Mouse (Mus musculus) small intestine, adult 2 months (tissue): ENCODE data around the gene Tmsb15a.

Source experiments
- CTCF ChIP-seq: fragments of 200-500 bp; IDR thresholded peaks from 2 replicates; pipeline ENCODE4 v1.5.1; 2012; ENCODE audit warnings: low read depth, mild to moderate bottlenecking, control low read depth, inconsistent platforms, low read length, moderate library complexity, mixed read lengths; ENCODE audit not compliant: insufficient replicate concordance, insufficient read length; ENCODE audit errors: extremely low read depth
- POLR2A ChIP-seq: fragments of 200-500 bp; IDR thresholded peaks from 2 replicates; pipeline ENCODE4 v1.6.1; 2012; ENCODE audit warnings: low read depth, mild to moderate bottlenecking, control low read depth, inconsistent platforms, low read length, moderate library complexity

DNA sequence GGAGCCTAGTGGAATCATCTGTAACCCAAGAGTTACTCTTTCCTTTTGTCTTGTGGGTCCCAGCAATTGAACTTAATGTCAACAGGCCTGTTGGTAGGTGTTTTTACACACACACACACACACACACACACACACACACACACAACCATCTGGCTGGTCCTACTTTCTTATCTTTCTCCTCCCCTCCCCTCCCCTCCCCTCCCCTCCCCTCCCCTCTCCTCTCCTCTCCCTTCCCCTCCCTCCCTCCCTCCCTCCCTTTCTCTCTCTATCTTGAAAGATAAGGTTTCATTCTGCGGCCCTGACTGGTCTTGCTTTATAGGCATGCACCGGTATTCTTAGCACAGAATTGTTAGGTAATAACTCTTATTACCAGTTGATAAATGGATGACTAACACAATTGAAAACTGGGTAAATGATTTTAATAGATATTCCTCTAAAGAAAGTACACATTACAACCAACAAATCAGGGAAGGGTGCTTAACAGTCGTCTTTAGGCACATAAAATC is 43.0 kb upstream of the Tmsb15a start:
- TF ChIP-seq CTCF (no peak), POLR2A (no peak)
